Mouse (Mus musculus) stomach, embryonic 16.5 days (tissue): ENCODE results near the gene Ugcg. TPM values are rescaled to one million over a fixed set of nuclear protein-coding genes. Genes with fewer than 3 reads are reported as not detected.

Experiments
- ATAC-seq: fragments of 200-750 bp; cut with Nextera tagmentation; 2 replicates; pipeline ENCODE4 v1.8.0; 2017; ENCODE audit warnings: moderate number of reproducible peaks, moderate TSS enrichment; ENCODE audit not compliant: insufficient read depth, low FRiP score
- H3K27ac ChIP-seq: fragments of 300-500 bp; sonication (generic); 2 replicates; pipeline ENCODE4 v1.5.1; 2014; ENCODE audit warnings: low read length
- H3K27me3 ChIP-seq: fragments of 300-500 bp; sonication (generic); 2 replicates; pipeline ENCODE4 v1.6.1; 2014; ENCODE audit warnings: low read length, control low read depth, mixed read lengths; ENCODE audit not compliant: control insufficient read depth, insufficient read depth
- H3K36me3 ChIP-seq: fragments of 300-500 bp; sonication (generic); 2 replicates; pipeline ENCODE4 v1.6.1; 2014; ENCODE audit warnings: low read length; ENCODE audit not compliant: control insufficient read depth, insufficient read depth
- H3K4me1 ChIP-seq: fragments of 300-500 bp; sonication (generic); 2 replicates; pipeline ENCODE4 v1.6.1; 2014; ENCODE audit warnings: low read length, control low read depth, mixed read lengths; ENCODE audit not compliant: control insufficient read depth, insufficient read depth
- H3K4me2 ChIP-seq: fragments of 300-500 bp; sonication (generic); 2 replicates; pipeline ENCODE4 v1.6.1; 2014; ENCODE audit warnings: low read depth, low read length, mixed read lengths
- H3K4me3 ChIP-seq: fragments of 300-500 bp; sonication (generic); replicated peaks from 2 replicates; pipeline ENCODE4 v1.5.1; 2014; ENCODE audit warnings: mild to moderate bottlenecking, low read length
- H3K9ac ChIP-seq: fragments of 300-500 bp; sonication (generic); 2 replicates; pipeline ENCODE4 v1.6.1; 2014; ENCODE audit warnings: low read length
- H3K9me3 ChIP-seq: fragments of 300-500 bp; sonication (generic); replicated peaks from 2 replicates; pipeline ENCODE4 v1.6.1; 2016; ENCODE audit warnings: low read length, control low read depth; ENCODE audit not compliant: control insufficient read depth
- WGBS: fragments of 180-500 bp; shearing (Covaris S2); extraction: QIAGEN DNeasy Blood & Tissue Kit; methylation state at CpG from one replicate; pipeline ENCODE4 v1.1.7; 2014; 5-methylcytosine and 5-hydroxymethylcytosine counted together
- polyA plus RNA-seq: library from polyadenylated mRNA; unstranded; fragments of >200 nt; fragmentation: Nextera tagmentation; extraction: Ambion mirVana; gene quantifications from 2 replicates; pipeline ENCODE4 v1.2.1, GENCODE M21; 2015

The Ugcg gene
- polyA plus RNA-seq, 1 experiment from 2014 or later, result 9.7 TPM

GRCm38 (mm10) chr4:59213833-59214232 is 24.8 kb downstream of the Ugcg start:
- 76% methylated on average over 4 of the region's 4 CpGs for WGBS
- no peak overlapping the region for H3K4me2 ChIP-seq
- H3K36me3 ChIP-seq, result peaks cover 3% of the 10 kb centered on the region; the same call in 1 of the 2 replicates
- no peak overlapping the region for H3K9ac ChIP-seq
- no peak overlapping the region for H3K27ac ChIP-seq
- H3K27me3 ChIP-seq, result no peaks in the 10 kb centered on the region
- no peaks in the 10 kb centered on the region for H3K4me1 ChIP-seq
- ATAC-seq, result no peak
- no peaks in the 10 kb centered on the region for H3K9me3 ChIP-seq
- no peak overlapping the region for H3K4me3 ChIP-seq

- no peak for ATAC-seq
- H3K36me3 ChIP-seq, result peaks cover 5% of the 10 kb centered on the region; the same call in 1 of the 2 replicates
- WGBS, result 89% methylated on average over 5 of the region's 5 CpGs
Measured at GRCm38 (mm10) chr4:59214695-59215094, 25.6 kb downstream of the Ugcg start.

GRCm38 (mm10) chr4:59215585-59215984 is 26.5 kb downstream of the Ugcg start:
- Histone ChIP-seq H3K9ac (no peak overlapping the region), H3K9me3 (no peaks in the 10 kb centered on the region), H3K27ac (no peak overlapping the region), H3K27me3 (no peaks in the 10 kb centered on the region), H3K4me2 (no peak overlapping the region), H3K4me3 (no peak overlapping the region), H3K36me3 (peaks cover 6% of the 10 kb centered on the region), H3K4me1 (no peaks in the 10 kb centered on the region)
- WGBS, result 84% methylated on average over 3 of the region's 3 CpGs
- no peak for ATAC-seq

More at GRCm38 (mm10) chr4:59214695-59215094, 25.6 kb downstream of the Ugcg start:
- Histone ChIP-seq H3K27ac (no peak overlapping the region), H3K4me3 (no peak overlapping the region), H3K9me3 (no peaks in the 10 kb centered on the region), H3K27me3 (no peaks in the 10 kb centered on the region), H3K4me1 (no peaks in the 10 kb centered on the region), H3K4me2 (no peak overlapping the region), H3K9ac (no peak overlapping the region)

DNA sequence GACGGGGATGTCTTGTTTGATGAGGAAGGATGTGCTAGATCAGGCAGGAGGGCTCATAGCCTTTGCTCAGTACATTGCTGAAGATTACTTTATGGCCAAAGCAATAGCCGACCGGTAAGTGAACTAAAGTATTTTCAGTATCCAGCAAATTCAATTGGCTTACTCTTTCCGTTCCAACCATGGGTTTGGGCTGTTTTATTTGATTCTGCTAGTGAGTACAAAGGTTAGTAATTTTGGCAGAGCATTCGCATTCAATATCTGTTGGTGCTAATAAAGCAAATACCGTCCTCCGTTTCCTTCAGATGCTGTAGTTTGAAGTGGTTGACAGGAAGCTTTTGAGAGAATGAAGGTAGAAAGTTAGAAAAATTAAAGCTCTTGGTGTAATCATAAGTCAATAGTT is 28.0 kb downstream of the Ugcg start:
- 93% methylated on average over 7 of the region's 7 CpGs for WGBS

GRCm38 (mm10) chr4:59218154-59218553 is 29.1 kb downstream of the Ugcg start:
- Histone ChIP-seq H3K9me3 (no peaks in the 10 kb centered on the region), H3K27ac (no peak overlapping the region), H3K4me2 (no peak overlapping the region), H3K4me1 (no peaks in the 10 kb centered on the region), H3K27me3 (no peaks in the 10 kb centered on the region), H3K36me3 (peaks cover 6% of the 10 kb centered on the region), H3K9ac (no peak overlapping the region), H3K4me3 (no peak overlapping the region)
- ATAC-seq, result no peak
- WGBS, result 79% methylated on average over 7 of the region's 7 CpGs

More for the DNA sequence above, 28.0 kb downstream of the Ugcg start:
- no peak overlapping the region for H3K4me3 ChIP-seq
- ATAC-seq, result no peak
- no peak overlapping the region for H3K27ac ChIP-seq
- no peak overlapping the region for H3K4me2 ChIP-seq
- no peaks in the 10 kb centered on the region for H3K4me1 ChIP-seq
- no peaks in the 10 kb centered on the region for H3K27me3 ChIP-seq
- H3K9ac ChIP-seq, result no peak overlapping the region
- H3K9me3 ChIP-seq, result no peaks in the 10 kb centered on the region
- peaks cover 6% of the 10 kb centered on the region for H3K36me3 ChIP-seq

GRCm38 (mm10) chr4:59222226-59222625 is 33.2 kb downstream of the Ugcg start:
- no peak overlapping the region for H3K4me3 ChIP-seq
- WGBS, result 81% methylated on average over 9 of the region's 9 CpGs
- no peak overlapping the region for H3K4me2 ChIP-seq
- no peaks in the 10 kb centered on the region for H3K4me1 ChIP-seq
- no peak for ATAC-seq
- no peaks in the 10 kb centered on the region for H3K27me3 ChIP-seq
- no peaks in the 10 kb centered on the region for H3K9me3 ChIP-seq
- peaks cover 4% of the 10 kb centered on the region; the same call in 1 of the 2 replicates for H3K36me3 ChIP-seq
- no peak overlapping the region for H3K27ac ChIP-seq
- H3K9ac ChIP-seq, result no peak overlapping the region

DNA sequence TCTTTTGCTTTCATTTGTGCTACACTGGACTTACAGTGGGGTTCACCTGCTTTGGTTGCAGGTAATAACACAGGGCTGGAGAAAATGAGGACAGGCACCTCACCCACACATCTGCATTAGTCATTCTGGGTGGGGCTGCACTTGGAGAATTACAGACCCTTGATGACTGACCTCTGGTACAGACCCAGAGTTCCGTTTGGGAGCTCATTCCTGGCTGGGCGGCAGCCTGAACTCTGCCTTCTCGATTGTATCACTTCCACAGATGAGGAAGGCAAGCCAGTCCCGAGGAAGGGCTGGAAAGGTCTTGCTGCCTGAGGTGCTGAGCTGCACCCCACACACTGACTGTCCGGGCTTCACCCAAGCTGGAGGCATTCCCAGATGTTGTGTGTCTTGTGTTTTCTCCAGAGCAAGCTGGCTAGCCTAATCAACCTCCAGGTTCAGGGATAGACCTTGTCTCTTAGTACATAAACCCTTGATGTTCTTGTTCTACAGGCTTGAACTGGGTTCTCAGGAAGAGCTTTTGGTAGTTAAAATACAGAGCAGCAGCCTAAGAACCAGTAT is 34.1 kb downstream of the Ugcg start:
- Histone ChIP-seq H3K27ac (no peak overlapping the region), H3K4me2 (no peak overlapping the region), H3K27me3 (no peaks in the 10 kb centered on the region), H3K4me3 (no peak overlapping the region), H3K9me3 (no peaks in the 10 kb centered on the region), H3K4me1 (no peaks in the 10 kb centered on the region), H3K9ac (no peak overlapping the region), H3K36me3 (peaks cover 4% of the 10 kb centered on the region; the same call in 1 of the 2 replicates)
- WGBS, result 80% methylated on average over 5 of the region's 5 CpGs
- no peak for ATAC-seq

DNA sequence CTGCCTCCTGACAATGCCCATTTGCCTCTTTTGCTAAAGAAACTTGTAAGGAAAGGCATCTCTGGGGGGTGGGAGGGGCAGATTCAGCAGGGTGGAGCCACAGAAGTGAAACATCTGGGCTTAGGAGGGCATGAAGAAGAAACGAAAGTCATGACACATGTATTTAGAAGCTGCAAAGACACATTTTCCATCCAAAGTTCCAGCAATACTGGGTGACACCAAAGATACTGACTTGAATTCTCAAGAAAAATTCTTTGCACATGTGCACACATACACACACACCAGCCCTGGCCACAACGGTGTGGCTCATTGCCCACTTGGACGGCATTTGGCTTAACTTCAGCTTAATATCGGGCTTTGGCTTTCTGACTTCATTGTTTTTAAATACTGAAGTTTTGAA is 35.8 kb downstream of the Ugcg start:
- no peak overlapping the region for H3K9ac ChIP-seq
- no peak overlapping the region for H3K4me3 ChIP-seq

GRCm38 (mm10) chr4:59227047-59227446 is 38.0 kb downstream of the Ugcg start:
- H3K4me1 ChIP-seq, result no peaks in the 10 kb centered on the region; the same call in 1 of the 2 replicates
- H3K9me3 ChIP-seq, result no peaks in the 10 kb centered on the region
- WGBS, result 70% methylated on average over 9 of the region's 9 CpGs
- H3K9ac ChIP-seq, result no peak overlapping the region
- H3K4me2 ChIP-seq, result no peak overlapping the region
- ATAC-seq, result no peak
- H3K27me3 ChIP-seq, result no peaks in the 10 kb centered on the region
- H3K4me3 ChIP-seq, result no peak overlapping the region
- no peaks in the 10 kb centered on the region for H3K36me3 ChIP-seq
- no peak overlapping the region for H3K27ac ChIP-seq

More for the DNA sequence above, 35.8 kb downstream of the Ugcg start:
- H3K27me3 ChIP-seq, result no peaks in the 10 kb centered on the region
- H3K4me2 ChIP-seq, result no peak overlapping the region
- no peak for ATAC-seq
- no peaks in the 10 kb centered on the region for H3K4me1 ChIP-seq
- WGBS, result 87% methylated on average over 4 of the region's 4 CpGs
- H3K9me3 ChIP-seq, result no peaks in the 10 kb centered on the region
- H3K27ac ChIP-seq, result no peak overlapping the region
- no peaks in the 10 kb centered on the region; the same call in 1 of the 2 replicates for H3K36me3 ChIP-seq
